Mouse (Mus musculus) splenic B cell, adult 2 months (primary cell): ENCODE measurements around the gene Zic3.

ENCODE experiments used
- DNase-seq: peaks from one replicate; pipeline ENCODE4 v3.0.0-alpha.2; 2011; ENCODE audit warnings: low read depth, low spot score
- H3K27me3 ChIP-seq: 2 replicates; pipeline ENCODE4 v1.6.1; 2012; ENCODE audit warnings: mild to moderate bottlenecking, low read length, moderate library complexity, mixed read lengths; ENCODE audit not compliant: control insufficient read depth, poor library complexity, insufficient read depth, severe bottlenecking
- H3K36me3 ChIP-seq: 2 replicates; pipeline ENCODE4 v1.6.1; 2012; ENCODE audit warnings: mild to moderate bottlenecking, low read length, moderate library complexity, mixed read lengths; ENCODE audit not compliant: control insufficient read depth, poor library complexity, insufficient read depth, severe bottlenecking

Gene Zic3

GRCm38 (mm10) chrX:58031671-58032605 lies 9.4 kb downstream of the Zic3 start:
- no peak for DNase-seq
- Histone ChIP-seq H3K27me3 (no peaks in the 10 kb centered on the region), H3K36me3 (no peaks in the 10 kb centered on the region)

DNA sequence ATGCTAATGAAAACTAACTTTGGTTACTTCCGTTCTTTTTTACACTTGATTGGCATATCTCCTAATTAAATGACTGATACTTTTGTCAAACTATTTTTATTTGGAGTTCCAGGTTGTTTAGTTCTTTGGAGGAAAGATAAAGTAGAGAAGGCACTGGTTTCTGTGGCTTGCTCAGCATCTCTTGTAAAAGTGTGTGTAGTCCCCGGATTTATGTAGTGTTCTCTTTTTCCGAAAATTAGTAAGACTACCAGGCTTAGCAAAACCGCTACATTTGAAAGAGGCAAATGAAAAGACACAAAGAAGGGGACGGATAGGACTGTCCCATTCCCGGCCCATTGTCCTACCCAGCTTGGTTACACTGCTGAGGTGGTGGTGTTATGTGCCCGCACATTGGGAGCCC lies 10.1 kb downstream of the Zic3 start:
- Histone ChIP-seq H3K27me3 (no peaks in the 10 kb centered on the region), H3K36me3 (no peaks in the 10 kb centered on the region)
- no peak for DNase-seq

DNA sequence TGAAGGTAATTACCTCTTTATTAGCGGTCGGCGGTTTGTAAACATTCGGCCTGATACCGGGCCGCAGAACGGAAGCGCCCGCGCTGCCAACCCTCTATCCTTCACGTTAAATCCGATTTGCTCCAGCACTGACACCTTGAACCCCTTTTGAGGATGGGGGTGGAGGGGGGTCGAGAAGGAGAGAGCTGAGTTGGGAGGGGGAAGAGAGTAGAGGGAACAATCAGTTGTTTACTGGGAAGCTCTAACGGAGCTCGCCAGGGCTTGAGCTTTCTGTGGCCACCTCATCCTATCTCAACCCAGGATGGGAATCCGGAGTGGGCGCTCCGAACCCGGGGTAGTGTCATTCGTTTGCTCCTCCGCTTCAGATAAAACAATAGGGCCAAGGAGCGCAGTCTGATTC lies 11.0 kb downstream of the Zic3 start:
- H3K27me3 ChIP-seq = no peaks in the 10 kb centered on the region
- no peaks in the 10 kb centered on the region for H3K36me3 ChIP-seq
- DNase-seq = no peak

- Histone ChIP-seq H3K27me3 (no peaks in the 10 kb centered on the region), H3K36me3 (no peaks in the 10 kb centered on the region)
- DNase-seq = no peak
Measured at GRCm38 (mm10) chrX:58038061-58039007, 15.8 kb downstream of the Zic3 start.

GRCm38 (mm10) chrX:58039703-58040102 lies 17.2 kb downstream of the Zic3 start:
- no peaks in the 10 kb centered on the region for H3K36me3 ChIP-seq
- H3K27me3 ChIP-seq = no peaks in the 10 kb centered on the region
- DNase-seq = no peak

GRCm38 (mm10) chrX:58041865-58042264 lies 19.4 kb downstream of the Zic3 start:
- H3K27me3 ChIP-seq = no peaks in the 10 kb centered on the region
- no peaks in the 10 kb centered on the region for H3K36me3 ChIP-seq
- DNase-seq = no peak

DNA sequence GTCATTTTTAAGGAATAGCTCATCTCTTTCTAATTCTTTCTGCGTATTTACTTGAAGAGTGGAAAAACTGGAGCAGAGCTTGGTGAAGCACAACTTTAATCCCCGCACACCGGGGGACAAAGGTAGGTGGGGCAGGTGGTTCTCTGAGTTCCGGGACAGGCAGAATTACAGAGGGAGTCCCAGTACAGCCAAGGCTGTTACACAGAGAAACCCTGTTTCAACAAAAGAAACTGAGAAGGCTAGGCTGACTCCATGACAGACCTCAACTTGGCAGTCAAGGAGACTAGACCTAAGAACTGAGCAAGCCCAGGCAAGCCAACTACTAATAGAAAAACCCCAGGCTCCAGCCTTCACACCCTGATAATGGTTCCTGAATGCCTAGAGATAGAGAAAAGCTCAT lies 20.0 kb downstream of the Zic3 start:
- Histone ChIP-seq H3K27me3 (no peaks in the 10 kb centered on the region), H3K36me3 (no peaks in the 10 kb centered on the region)
- DNase-seq = no peak
